Mouse (Mus musculus) embryonic facial prominence, embryonic 15.5 days (tissue): Measurements from ENCODE around the gene Gnaz. TPM values are rescaled to one million over a fixed set of nuclear protein-coding genes. Genes with fewer than 3 reads are reported as not detected.
"Not testable (repeated sequence)": the region's sequence is repeated elsewhere in the genome, so short reads cannot be mapped to it uniquely, and the experiment has no call there.

ENCODE experiments used
- ATAC-seq: fragments of 200-750 bp; cut with Nextera tagmentation; 2 replicates; pipeline ENCODE4 v1.8.0; 2017; ENCODE audit warnings: low read depth, moderate TSS enrichment; ENCODE audit not compliant: insufficient number of reproducible peaks, low FRiP score, low TSS enrichment
- H3K27ac ChIP-seq: fragments of 300-500 bp; sonication (generic); replicated peaks from 2 replicates; pipeline ENCODE4 v1.5.1; 2015; ENCODE audit warnings: mild to moderate bottlenecking, inconsistent platforms
- H3K27me3 ChIP-seq: fragments of 300-500 bp; sonication (generic); 2 replicates; pipeline ENCODE4 v1.6.1; 2015; ENCODE audit warnings: inconsistent platforms
- H3K36me3 ChIP-seq: fragments of 300-500 bp; sonication (generic); 2 replicates; pipeline ENCODE4 v1.6.1; 2015; ENCODE audit warnings: mild to moderate bottlenecking, inconsistent platforms
- H3K4me1 ChIP-seq: fragments of 300-500 bp; sonication (generic); 2 replicates; pipeline ENCODE4 v1.6.1; 2015; ENCODE audit warnings: inconsistent platforms
- H3K4me2 ChIP-seq: fragments of 300-500 bp; sonication (generic); replicated peaks from 2 replicates; pipeline ENCODE4 v1.6.1; 2015; ENCODE audit warnings: mild to moderate bottlenecking, inconsistent platforms
- H3K4me3 ChIP-seq: fragments of 300-500 bp; sonication (generic); replicated peaks from 2 replicates; pipeline ENCODE4 v1.5.1; 2015; ENCODE audit warnings: mild to moderate bottlenecking, inconsistent platforms
- H3K9ac ChIP-seq: fragments of 300-500 bp; sonication (generic); 2 replicates; pipeline ENCODE4 v1.6.1; 2015; ENCODE audit warnings: inconsistent platforms
- H3K9me3 ChIP-seq: fragments of 300-500 bp; sonication (generic); replicated peaks from 2 replicates; pipeline ENCODE4 v1.6.1; 2016; ENCODE audit warnings: inconsistent platforms
- WGBS: fragments of 180-500 bp; shearing (Covaris S2); methylation state at CpG from one replicate; pipeline ENCODE4 v1.1.7; 2015; 5-methylcytosine and 5-hydroxymethylcytosine counted together
- polyA plus RNA-seq: library from polyadenylated mRNA; unstranded; fragments of >200 nt; fragmentation: Nextera tagmentation; extraction: Ambion mirVana; gene quantifications from 2 replicates; pipeline ENCODE4 v1.2.1, GENCODE M21; 2015

Gnaz gene
- polyA plus RNA-seq, 1 experiment from 2014 or later = 5.8 TPM

- H3K4me1 ChIP-seq = peaks cover 5% of the 10 kb centered on the region
- no peak for ATAC-seq
- no peak overlapping the region for H3K4me2 ChIP-seq
- H3K27me3 ChIP-seq = no peaks in the 10 kb centered on the region
- H3K27ac ChIP-seq = no peak overlapping the region
- H3K4me3 ChIP-seq = no peak overlapping the region
- H3K36me3 ChIP-seq = no peaks in the 10 kb centered on the region
- H3K9me3 ChIP-seq = no peaks in the 10 kb centered on the region
- no peak overlapping the region for H3K9ac ChIP-seq
- 69% methylated on average over 3 of the region's 3 CpGs for WGBS
Observed at GRCm38 (mm10) chr10:75030234-75030633, 63.3 kb downstream of the Gnaz start.

- Histone ChIP-seq H3K4me2 (no peak overlapping the region), H3K4me1 (peaks cover 10% of the 10 kb centered on the region), H3K36me3 (no peaks in the 10 kb centered on the region), H3K4me3 (no peak overlapping the region), H3K9me3 (no peaks in the 10 kb centered on the region), H3K27me3 (no peaks in the 10 kb centered on the region), H3K9ac (no peak overlapping the region), H3K27ac (no peak overlapping the region)
- WGBS = 68% methylated on average over 5 of the region's 5 CpGs
- no peak for ATAC-seq
Observed at GRCm38 (mm10) chr10:75031345-75032114, 64.6 kb downstream of the Gnaz start.

GRCm38 (mm10) chr10:75032395-75032794 is 65.4 kb downstream of the Gnaz start, which contains the start of gene Rsph14:
Gene Rsph14, minus strand, starts transcription at chr10:75032586.
- Histone ChIP-seq H3K9ac (no peak within 1 kb of the TSS), H3K4me3 (no peak within 1 kb of the TSS), H3K4me1 (peaks cover 13% of the 10 kb centered on the region), H3K9me3 (no peaks in the 10 kb centered on the region), H3K27ac (no peak within 1 kb of the TSS), H3K36me3 (no peaks in the 10 kb centered on the region), H3K4me2 (peak within 1 kb of the TSS; percentile 26; the same call in 1 of the 2 replicates), H3K27me3 (no peaks in the 10 kb centered on the region)
- 25% methylated on average over 10 of the region's 10 CpGs for WGBS
- peak; percentile 41; the same call in 1 of the 2 replicates for ATAC-seq

- Histone ChIP-seq H3K4me2 (peak within 1 kb of the TSS; percentile 72), H3K36me3 (no peaks in the 10 kb centered on the region), H3K4me1 (peaks cover 17% of the 10 kb centered on the region), H3K4me3 (peak within 1 kb of the TSS; percentile 42), H3K9me3 (no peaks in the 10 kb centered on the region), H3K27me3 (no peaks in the 10 kb centered on the region), H3K9ac (peak within 1 kb of the TSS; percentile 49; the same call in 1 of the 2 replicates), H3K27ac (peak within 1 kb of the TSS; percentile 65; the same call in 1 of the 2 replicates)
- peak; percentile 91 for ATAC-seq
- WGBS = under 1% methylated on average over 36 of the region's 36 CpGs
Observed at GRCm38 (mm10) chr10:75036883-75037379, 70.0 kb downstream of the Gnaz start, which contains the start of gene Rab36. Gene Rab36, plus strand, starts transcription at chr10:75037058.

- H3K4me1 ChIP-seq, H3K4me2 ChIP-seq, H3K9ac ChIP-seq, H3K4me3 ChIP-seq, H3K9me3 ChIP-seq, ATAC-seq, H3K27ac ChIP-seq, H3K27me3 ChIP-seq: not testable (repeated sequence)
- H3K36me3 ChIP-seq = peaks cover 13% of the 10 kb centered on the region; the same call in 1 of the 2 replicates
- WGBS = 0% methylated on average over 1 of the region's 1 CpGs
Observed at GRCm38 (mm10) chr10:75042060-75042459, 75.1 kb downstream of the Gnaz start.

- WGBS = 31% methylated on average over 7 of the region's 7 CpGs
- Histone ChIP-seq H3K4me2 (no peak overlapping the region), H3K27me3 (no peaks in the 10 kb centered on the region), H3K9ac (no peak overlapping the region), H3K4me3 (no peak overlapping the region), H3K4me1 (no peaks in the 10 kb centered on the region), H3K9me3 (no peaks in the 10 kb centered on the region), H3K36me3 (peaks cover 13% of the 10 kb centered on the region; the same call in 1 of the 2 replicates), H3K27ac (no peak overlapping the region)
- ATAC-seq = peak; percentile 21; the same call in 1 of the 2 replicates
Observed at GRCm38 (mm10) chr10:75044459-75044858, 77.5 kb downstream of the Gnaz start.

- Histone ChIP-seq H3K27ac (no peak overlapping the region), H3K4me2 (no peak overlapping the region), H3K4me3 (no peak overlapping the region), H3K4me1 (no peaks in the 10 kb centered on the region), H3K9me3 (no peaks in the 10 kb centered on the region), H3K9ac (no peak overlapping the region), H3K27me3 (no peaks in the 10 kb centered on the region), H3K36me3 (peaks cover 13% of the 10 kb centered on the region; the same call in 1 of the 2 replicates)
- ATAC-seq = no peak
- WGBS = 92% methylated on average over 15 of the region's 15 CpGs
Observed at GRCm38 (mm10) chr10:75045831-75046230, 78.9 kb downstream of the Gnaz start.

GRCm38 (mm10) chr10:75048711-75049110 is 81.7 kb downstream of the Gnaz start:
- Histone ChIP-seq H3K27ac (no peak overlapping the region), H3K9ac (no peak overlapping the region), H3K4me2 (no peak overlapping the region), H3K4me3 (no peak overlapping the region), H3K4me1 (no peaks in the 10 kb centered on the region), H3K9me3 (no peaks in the 10 kb centered on the region), H3K36me3 (0 out of 2 replicates have a peak, but pooled peaks cover 8% of the 10 kb centered on the region), H3K27me3 (no peaks in the 10 kb centered on the region)
- ATAC-seq = no peak
- 89% methylated on average over 7 of the region's 7 CpGs for WGBS

- 0 out of 2 replicates have a peak, but pooled peaks cover 3% of the 10 kb centered on the region for H3K4me1 ChIP-seq
- no peaks in the 10 kb centered on the region for H3K9me3 ChIP-seq
- H3K36me3 ChIP-seq = 0 out of 2 replicates have a peak, but pooled peaks cover 3% of the 10 kb centered on the region
- no peak for ATAC-seq
- H3K4me3 ChIP-seq = no peak overlapping the region
- no peaks in the 10 kb centered on the region for H3K27me3 ChIP-seq
- no peak overlapping the region for H3K27ac ChIP-seq
- WGBS = 91% methylated on average over 21 of the region's 21 CpGs
- H3K9ac ChIP-seq = no peak overlapping the region
- no peak overlapping the region for H3K4me2 ChIP-seq
Observed at GRCm38 (mm10) chr10:75051364-75052074, 84.5 kb downstream of the Gnaz start.

- 0 out of 2 replicates have a peak, but pooled peaks cover 3% of the 10 kb centered on the region for H3K4me1 ChIP-seq
- H3K27ac ChIP-seq = no peak overlapping the region
- no peak overlapping the region for H3K9ac ChIP-seq
- WGBS = 82% methylated on average over 8 of the region's 8 CpGs
- ATAC-seq = no peak
- no peaks in the 10 kb centered on the region for H3K9me3 ChIP-seq
- H3K4me2 ChIP-seq = no peak overlapping the region
- no peak overlapping the region for H3K4me3 ChIP-seq
- no peaks in the 10 kb centered on the region for H3K36me3 ChIP-seq
- no peaks in the 10 kb centered on the region for H3K27me3 ChIP-seq
Observed at GRCm38 (mm10) chr10:75052902-75053301, 85.9 kb downstream of the Gnaz start.

- Histone ChIP-seq H3K36me3 (no peaks in the 10 kb centered on the region), H3K4me2 (no peak overlapping the region), H3K9me3 (no peaks in the 10 kb centered on the region), H3K27ac (no peak overlapping the region), H3K4me3 (no peak overlapping the region), H3K4me1 (0 out of 2 replicates have a peak, but pooled peaks cover 3% of the 10 kb centered on the region), H3K9ac (no peak overlapping the region), H3K27me3 (no peaks in the 10 kb centered on the region)
- 87% methylated on average over 4 of the region's 4 CpGs for WGBS
- ATAC-seq = no peak
Observed at GRCm38 (mm10) chr10:75053655-75054054, 86.7 kb downstream of the Gnaz start.
